8 mouse cellular contexts compared by ENCODE assay signal in the genomic region with DNA sequence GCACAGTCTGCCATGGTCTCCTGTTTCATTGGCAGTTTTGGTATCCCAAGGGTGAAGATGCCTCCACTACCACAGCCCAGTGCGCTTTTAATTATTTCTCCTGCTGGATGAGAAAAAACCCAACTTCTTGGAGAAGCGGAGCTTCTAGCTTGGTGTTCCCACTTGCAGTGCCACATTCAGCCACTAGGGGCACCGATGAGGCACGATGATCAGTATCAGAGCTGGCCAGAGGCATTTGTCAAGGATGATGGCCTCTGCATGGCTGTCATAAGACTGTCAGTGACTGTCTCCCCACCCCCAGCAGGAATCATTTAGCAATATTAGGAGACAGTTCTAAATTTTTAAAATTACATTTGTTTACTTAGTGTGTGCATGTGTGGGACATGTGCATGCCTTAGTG. TPM values are rescaled to one million over a fixed set of nuclear protein-coding genes. Genes with fewer than 3 reads are reported as not detected.
DNase-seq lines count a peak whose midpoint lies in the region; ATAC-seq and TF ChIP-seq lines count a peak whose summit lies in the region.

No protein-coding gene starts in this region.

- 20% methylated on average over 4 of the region's 4 CpGs for WGBS in hindbrain, embryonic 16.5 days
- WGBS in macrophage (ENCODE audit: missing documents) = 30% methylated on average over 4 of the region's 4 CpGs

- TF ChIP-seq CTCF in left cerebral cortex, adult 2 months (IDR thresholded peaks at IDR 0.05) = peak; percentile 99

- H3K27ac ChIP-seq in hindbrain, embryonic 16.5 days (ENCODE audit: low read depth, low read length) = no peak overlapping the region
- H3K27ac ChIP-seq in left cerebral cortex, adult 2 months = no peak overlapping the region
- 0 out of 2 replicates have a peak overlapping the region, but pooled peaks have one; percentile 1 for H3K27ac ChIP-seq in macrophage

- ATAC-seq in hindbrain, embryonic 16.5 days = peak; percentile 45; the same call in 1 of the 2 replicates

- peaks cover 7% of the 10 kb centered on the region for H3K4me1 ChIP-seq in hindbrain, embryonic 16.5 days (ENCODE audit: control insufficient read depth, insufficient read depth, low read depth, low read length)

- H3K4me2 ChIP-seq in hindbrain, embryonic 16.5 days (ENCODE audit: low read length) = no peak overlapping the region

- H3K27me3 ChIP-seq in hindbrain, embryonic 16.5 days (replicated peaks; ENCODE audit: control insufficient read depth, insufficient read depth, low read length) = no peaks in the 10 kb centered on the region

- no peaks in the 10 kb centered on the region for H3K36me3 ChIP-seq in hindbrain, embryonic 16.5 days (ENCODE audit: control insufficient read depth, insufficient read depth, low read length)
- H3K36me3 ChIP-seq in macrophage (ENCODE audit: inconsistent target) = no peaks in the 10 kb centered on the region

- H3K9ac ChIP-seq in hindbrain, embryonic 16.5 days (ENCODE audit: low read depth, low read length) = no peak overlapping the region

- H3K79me2 ChIP-seq in macrophage (ENCODE audit: inconsistent target) = no peaks in the 10 kb centered on the region

- intact Hi-C loops in left cerebral cortex, adult 2 months (cut with DNase I) = loop anchor here (1.0 kb wide), 1 partner anchor 39 kb away; no protein-coding TSS in a partner anchor

- H3K9me3 ChIP-seq in hindbrain, embryonic 16.5 days (ENCODE audit: control insufficient read depth, low read length) = no peaks in the 10 kb centered on the region

- peak; percentile 58 for DNase-seq in T-cell, adult 2 months (ENCODE audit: low spot score)
- peak; percentile 93 to 97 for DNase-seq in cerebellum, postnatal 10 days
- DNase-seq in frontal cortex, postnatal 14 days (ENCODE audit: low spot score in 2 of 2) = peak; percentile 56 to 85
- DNase-seq in left cerebral cortex, adult 2 months (ENCODE audit: extremely low spot score in 1 of 2, low spot score in 2 of 2) = peak; percentile 75 to 86
- peak; percentile 78 to 86 for DNase-seq in right cerebral cortex, postnatal 10 days (ENCODE audit: low spot score in 2 of 2)
- DNase-seq in urinary bladder, postnatal 25 days (ENCODE audit: low spot score) = peak; percentile 88

- H3K4me3 ChIP-seq in hindbrain, embryonic 16.5 days (ENCODE audit: low read length) = no peak overlapping the region
- no peak overlapping the region for H3K4me3 ChIP-seq in left cerebral cortex, adult 2 months
- no peak overlapping the region for H3K4me3 ChIP-seq in macrophage (ENCODE audit: inconsistent target)

RNA-seq across cellular contexts. Expression of a gene that starts 28.8 kb away (rescaled TPM):
- 0.62 and 0.70 TPM in 2 replicates for polyA plus RNA-seq in hindbrain, embryonic 16.5 days (2015; fragmentation: Nextera tagmentation; extraction: Ambion mirVana)
- 1 to 10 TPM; 1.8 to 2.5 TPM for total RNA-seq in left cerebral cortex, adult 2 months (2021)
- total RNA-seq in macrophage (2018; cell fraction: chromatin; rRNA removed) = 1 to 10 TPM in 7 of 26 experiments, under 1 TPM in 12, not detected in 7; 0.43 to 2.2 (median 0.89) TPM
- under 1 TPM in 14 of 26 experiments, not detected in 12; 0.07 to 0.66 (median 0.19) TPM for total RNA-seq in macrophage (2018; cell fraction: cytosol; rRNA removed)
- 1 to 10 TPM in 7 of 26 experiments, under 1 TPM in 11, not detected in 8; 0.40 to 2.0 (median 0.75) TPM for total RNA-seq in macrophage (2018; cell fraction: nucleus; rRNA removed)
- 0.14 to 0.17 TPM in 2 of 3 replicates, not detected in the other for polyA plus RNA-seq in macrophage (2018)
